Mouse (Mus musculus) neural tube, embryonic 10.5 days (tissue): ENCODE data around the gene Rubcnl.
A peak's percentile ranks its signal among the peaks of the same experiment; 100 is the strongest.

Experiments used
- DNase-seq: peaks from one replicate; pipeline ENCODE4 v3.0.0-alpha.2; 2017; ENCODE audit warnings: low spot score; ENCODE audit errors: extremely low spot score

Rubcnl gene

DNA sequence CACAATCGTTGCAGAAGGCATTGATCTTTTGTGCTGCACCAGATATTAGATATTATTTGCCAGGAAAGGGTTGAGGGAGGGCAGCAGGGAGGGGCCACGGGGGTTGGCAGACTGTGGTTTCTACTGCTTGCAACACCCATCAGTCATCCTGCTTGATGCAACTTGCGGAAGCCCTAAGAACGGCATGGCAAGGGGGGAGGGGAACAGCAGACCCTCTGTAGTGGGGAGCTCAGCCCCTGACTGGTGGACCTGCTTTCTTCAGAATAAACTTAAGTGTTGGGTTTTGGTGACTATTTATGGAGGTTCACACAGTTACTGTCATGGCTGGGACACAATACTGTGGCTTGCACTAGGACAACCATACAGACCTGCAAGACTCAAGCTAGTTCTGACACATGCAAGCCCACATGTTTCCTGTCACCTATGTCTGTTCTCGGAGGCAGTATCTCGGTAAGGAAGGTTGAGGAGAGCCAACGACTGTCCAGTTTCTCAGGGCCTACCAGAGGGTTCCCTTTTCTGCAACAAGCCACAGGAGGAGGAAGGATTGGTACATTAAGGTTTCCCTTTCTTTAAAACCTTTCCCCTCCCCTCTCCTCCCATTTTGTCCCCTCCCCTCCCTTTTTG lies 53.6 kb downstream of the Rubcnl start:
- no peak for DNase-seq

DNA sequence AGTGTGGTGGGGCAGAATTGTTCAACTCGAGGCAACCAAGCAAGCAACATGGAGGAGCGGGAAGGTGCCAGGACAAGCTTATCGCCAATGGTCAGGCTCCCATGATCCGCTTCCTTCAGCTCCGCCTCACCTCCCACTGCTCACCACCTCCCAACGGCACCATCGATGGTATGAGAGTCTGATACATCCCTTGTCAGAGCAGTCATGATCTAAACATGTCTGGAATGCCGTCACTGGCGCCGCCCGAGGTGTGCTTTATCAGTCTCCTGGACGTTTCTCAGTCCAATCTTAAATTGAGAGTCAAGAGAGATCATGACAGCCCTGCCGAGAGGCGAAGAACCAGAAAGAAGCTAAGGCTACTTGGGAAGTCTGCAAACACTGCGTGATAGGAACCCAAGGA lies 55.3 kb downstream of the Rubcnl start:
- DNase-seq: no peak

DNA sequence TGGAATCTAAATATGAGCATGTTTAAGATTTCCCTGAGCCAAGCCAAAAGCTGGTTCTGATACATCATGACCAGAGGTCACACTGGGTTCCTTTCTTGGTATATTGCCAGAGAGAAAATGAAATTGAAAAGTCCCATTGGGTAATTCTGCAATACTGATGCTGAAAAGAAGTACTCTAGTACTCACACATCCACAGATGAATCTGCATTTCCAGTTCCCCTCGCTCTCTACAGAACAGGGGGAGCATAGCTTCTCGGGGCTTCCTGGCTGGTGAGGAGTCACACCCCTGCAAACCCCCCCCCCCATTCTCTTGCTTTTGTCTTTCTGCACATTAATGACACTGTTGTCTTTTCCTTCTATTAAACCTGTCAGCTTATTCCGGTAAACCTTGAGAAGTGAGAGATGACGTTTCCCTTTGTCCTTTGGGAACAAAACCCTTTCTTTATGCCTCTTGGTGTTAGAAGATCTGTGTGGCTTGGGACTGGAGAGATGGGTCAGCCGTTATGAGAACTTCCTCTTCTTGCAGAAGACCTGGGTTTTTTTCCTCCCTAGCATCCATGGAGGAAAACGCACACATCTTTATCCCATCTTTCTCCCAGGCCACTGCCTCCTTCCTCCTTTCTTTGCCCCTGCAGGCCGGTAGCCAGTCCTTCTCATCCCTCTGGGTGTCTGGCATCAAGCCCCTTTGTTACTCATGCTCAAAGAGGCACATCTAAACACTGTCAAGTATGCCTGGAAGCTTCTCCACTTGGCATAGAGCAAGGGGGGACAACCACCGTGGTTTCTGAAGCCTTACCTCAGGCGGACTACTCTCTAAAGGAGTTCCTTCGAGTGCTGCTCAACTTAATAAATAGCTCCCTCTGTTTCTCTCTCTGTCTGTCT lies 59.7 kb downstream of the Rubcnl start:
- peak; percentile 8 for DNase-seq

DNA sequence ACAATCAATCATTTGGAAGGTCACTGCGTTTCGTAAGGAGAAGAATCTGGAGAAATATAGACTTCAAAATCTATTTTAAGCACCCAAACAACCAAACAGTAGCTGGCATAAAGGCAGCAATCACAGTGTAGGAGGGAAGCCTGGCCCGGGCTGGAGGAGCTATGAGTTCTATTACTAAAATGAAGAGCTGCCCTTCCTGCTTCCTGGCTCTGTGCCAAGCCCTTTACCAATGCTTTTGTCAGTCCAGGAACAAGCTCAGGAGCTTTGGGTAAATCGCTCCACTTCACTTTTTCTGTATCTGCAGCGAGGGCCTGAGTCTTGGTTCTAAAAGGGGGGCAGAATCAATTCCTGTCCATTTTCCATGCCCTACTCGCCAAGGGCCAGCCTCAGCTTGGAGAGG lies 62.1 kb downstream of the Rubcnl start:
- peak; percentile 8 for DNase-seq
